Mouse (Mus musculus) thymus, adult 2 months (tissue): ENCODE data around the gene Natd1.

Experiments
- CTCF ChIP-seq: fragments of 200-500 bp; IDR thresholded peaks from 2 replicates; pipeline ENCODE4 v1.5.1; 2012; ENCODE audit warnings: mild to moderate bottlenecking, control low read depth, low read length, moderate library complexity, borderline replicate concordance; ENCODE audit not compliant: control insufficient read depth, poor library complexity, insufficient read depth; ENCODE audit errors: extremely low read depth
- POLR2A ChIP-seq: fragments of 200-500 bp; IDR thresholded peaks from 2 replicates; pipeline ENCODE4 v1.6.1; 2012; ENCODE audit warnings: mild to moderate bottlenecking, low read length, control low read depth, moderate library complexity; ENCODE audit not compliant: control insufficient read depth, poor library complexity, insufficient read depth; ENCODE audit errors: extremely low read depth

- TF ChIP-seq CTCF (0 out of 2 replicates have a peak, but pooled peaks have one; percentile 6), POLR2A (peak; percentile 67)
Observed at GRCm38 (mm10) chr11:60878675-60879294, 35.8 kb downstream of the Natd1 start, which contains the start of gene Tmem11.
